Mouse (Mus musculus) stomach, postnatal 0 days (tissue): ENCODE results near the gene Gm6408.

Source experiments
- CTCF ChIP-seq: IDR thresholded peaks from 2 replicates; pipeline ENCODE4 v1.5.1; 2016; ENCODE audit warnings: antibody characterized with exemption, low read depth, mild to moderate bottlenecking, moderate library complexity
- EP300 ChIP-seq: optimal IDR thresholded peaks from 2 replicates; pipeline ENCODE3; 2016; ENCODE audit warnings: antibody characterized with exemption

GRCm38 (mm10) chr5:146442767-146443166 is 39.0 kb upstream of the Gm6408 start:
- TF ChIP-seq EP300 = no peak
- TF ChIP-seq CTCF = no peak
